Mouse (Mus musculus) ES-E14 (cell line): ENCODE data around the gene Fli1.

ENCODE experiments used
- CHD2 ChIP-seq: IDR thresholded peaks from 2 replicates; pipeline ENCODE4 v1.6.1; 2014; ENCODE audit warnings: mild to moderate bottlenecking, low read depth, low read length, inconsistent platforms
- HCFC1 ChIP-seq: IDR thresholded peaks from 2 replicates; pipeline ENCODE4 v1.6.1; 2012; ENCODE audit warnings: low read length, inconsistent platforms, borderline replicate concordance; ENCODE audit not compliant: insufficient read depth
- MAFK ChIP-seq: IDR thresholded peaks from 2 replicates; pipeline ENCODE4 v1.6.1; 2014; ENCODE audit warnings: mild to moderate bottlenecking, low read depth, low read length, inconsistent platforms; ENCODE audit not compliant: insufficient read depth
- ZNF384 ChIP-seq: IDR thresholded peaks from 2 replicates; pipeline ENCODE4 v1.6.1; 2012; ENCODE audit warnings: low read depth, low read length, inconsistent platforms

- no peak for TF ChIP-seq MAFK
- TF ChIP-seq ZNF384, result no peak
- no peak for TF ChIP-seq HCFC1
- no peak for TF ChIP-seq CHD2
Measured at GRCm38 (mm10) chr9:32394761-32395161, 147.9 kb downstream of the Fli1 start.
